Mouse (Mus musculus) granulocyte monocyte progenitor cell, adult 5-6 weeks (primary cell): ENCODE measurements around the gene Tmod4. TPM values are rescaled to one million over a fixed set of nuclear protein-coding genes. Genes with fewer than 3 reads are reported as not detected.
A peak's percentile ranks its signal among the peaks of the same experiment; 100 is the strongest.
"Not testable (repeated sequence)": the region's sequence is repeated elsewhere in the genome, so short reads cannot be mapped to it uniquely, and the experiment has no call there.

Source experiments
- ATAC-seq: replicated peaks from 2 replicates; pipeline ENCODE4 v1.8.0; 2016; ENCODE audit warnings: mild to moderate bottlenecking, moderate TSS enrichment, inconsistent platforms; ENCODE audit not compliant: poor library complexity, severe bottlenecking
- total RNA-seq, 2 experiments: library from RNA; stranded (forward) in 1 of 2; stranded (reverse) in 1 of 2; fragments of 200-712, 200-1000 nt in 1 of 2; fragments of >200 nt in 1 of 2; fragmentation: Nextera tagmentation in 1 of 2; gene quantifications; 2 replicates each; pipeline ENCODE4 v1.2.3; 2014 to 2017

Gene Tmod4
- total RNA-seq (2014; fragmentation: Nextera tagmentation): 9.4 and 13.9 TPM in 2 replicates
- not detected in 2 replicates for total RNA-seq (2017)

GRCm38 (mm10) chr3:95124246-95124645 lies at the start of gene Tmod4:
Gene Tmod4 (plus strand): TSS chr3:95124476.
- peak; percentile 82 for ATAC-seq

- ATAC-seq: no peak
Measured at GRCm38 (mm10) chr3:95088071-95088470, 36.2 kb upstream of the Tmod4 start.

GRCm38 (mm10) chr3:95100854-95101253 lies 23.4 kb upstream of the Tmod4 start:
- ATAC-seq: no peak

- ATAC-seq: peak; percentile 72
Measured at GRCm38 (mm10) chr3:95105121-95105520, 19.2 kb upstream of the Tmod4 start.

- peak; percentile 2; the same call in 1 of the 2 replicates for ATAC-seq
Measured at GRCm38 (mm10) chr3:95105586-95106337, 18.5 kb upstream of the Tmod4 start.

GRCm38 (mm10) chr3:95106338-95107117 lies 17.7 kb upstream of the Tmod4 start, which contains the start of gene Pip5k1a:
Gene Pip5k1a (minus strand): TSS chr3:95106930.
- peak; percentile 70 for ATAC-seq

- not testable (repeated sequence) for ATAC-seq
Measured at GRCm38 (mm10) chr3:95107308-95107707, 17.0 kb upstream of the Tmod4 start.

- ATAC-seq: no peak
Measured at GRCm38 (mm10) chr3:95107898-95108297, 16.4 kb upstream of the Tmod4 start.

GRCm38 (mm10) chr3:95110911-95111726 lies 13.2 kb upstream of the Tmod4 start, which contains the start of gene Vps72:
Gene Vps72 (plus strand): TSS chr3:95111022.
- ATAC-seq: peak; percentile 85

- no peak for ATAC-seq
Measured at GRCm38 (mm10) chr3:95112760-95113159, 11.5 kb upstream of the Tmod4 start.

GRCm38 (mm10) chr3:95117751-95118150 lies 6.5 kb upstream of the Tmod4 start:
- no peak for ATAC-seq

- no peak for ATAC-seq
Measured at GRCm38 (mm10) chr3:95121580-95121979, 2.7 kb upstream of the Tmod4 start.

GRCm38 (mm10) chr3:95124972-95125371 lies 696 bp downstream of the Tmod4 start:
- no peak for ATAC-seq

GRCm38 (mm10) chr3:95129226-95129651 lies 5.0 kb downstream of the Tmod4 start:
- no peak for ATAC-seq

GRCm38 (mm10) chr3:95130081-95130480 lies 5.8 kb downstream of the Tmod4 start:
- no peak for ATAC-seq

- not testable (repeated sequence) for ATAC-seq
Measured at GRCm38 (mm10) chr3:95132389-95132788, 8.1 kb downstream of the Tmod4 start.

GRCm38 (mm10) chr3:95133176-95133575 lies 8.9 kb downstream of the Tmod4 start:
- no peak for ATAC-seq

- ATAC-seq: peak; percentile 83
Measured at GRCm38 (mm10) chr3:95133680-95134101, 9.4 kb downstream of the Tmod4 start, which contains the start of the genes Scnm1 and Lysmd1. Gene Scnm1 (minus strand): TSS chr3:95134011. Gene Lysmd1 (plus strand): TSS chr3:95134088.

- not testable (repeated sequence) for ATAC-seq
Measured at GRCm38 (mm10) chr3:95134133-95134532, 9.9 kb downstream of the Tmod4 start.

GRCm38 (mm10) chr3:95135023-95135422 lies 10.7 kb downstream of the Tmod4 start:
- ATAC-seq: peak; percentile 57
